Mouse (Mus musculus) heart, adult 2 months (tissue): Measurements from ENCODE around the gene Zfp112. TPM values are rescaled to one million over a fixed set of nuclear protein-coding genes. Genes with fewer than 3 reads are reported as not detected.
A peak's percentile ranks its signal among the peaks of the same experiment; 100 is the strongest.

Source experiments
- DNase-seq, 2 experiments: peaks; one replicate each; pipeline ENCODE4 v3.0.0; 2021
- H3K27ac ChIP-seq: fragments of 200-600 bp; 2 replicates; pipeline ENCODE4 v1.8.1; 2022
- H3K27me3 ChIP-seq: fragments of 200-500 bp; 2 replicates; pipeline ENCODE4 v1.6.1; 2012; ENCODE audit warnings: mild to moderate bottlenecking, low read length, inconsistent platforms, mixed read lengths; ENCODE audit not compliant: control insufficient read depth, insufficient read depth
- H3K36me3 ChIP-seq: fragments of 200-500 bp; 2 replicates; pipeline ENCODE4 v1.6.1; 2012; ENCODE audit warnings: low read length, inconsistent platforms; ENCODE audit not compliant: control insufficient read depth, insufficient read depth
- H3K4me1 ChIP-seq: fragments of 200-500 bp; 2 replicates; pipeline ENCODE4 v1.6.1; 2011; ENCODE audit warnings: low read length; ENCODE audit not compliant: control insufficient read depth, insufficient read depth
- H3K4me3 ChIP-seq: fragments of 200-600 bp; 2 replicates; pipeline ENCODE4 v1.8.1; 2022
- H3K79me2 ChIP-seq: fragments of 200-500 bp; replicated peaks from 2 replicates; pipeline ENCODE4 v1.6.1; 2012; ENCODE audit warnings: mild to moderate bottlenecking, inconsistent platforms, low read length, moderate library complexity, mixed read lengths; ENCODE audit not compliant: control insufficient read depth, insufficient read depth
- H3K9ac ChIP-seq: fragments of 200-500 bp; 2 replicates; pipeline ENCODE4 v1.6.1; 2012; ENCODE audit warnings: low read depth, mild to moderate bottlenecking, control low read depth, inconsistent platforms, low read length, mixed read lengths
- CTCF ChIP-seq: fragments of 200-600 bp; IDR thresholded peaks from 2 replicates; pipeline ENCODE4 v1.8.1; 2022; ENCODE audit warnings: antibody characterized with exemption, mild to moderate bottlenecking, moderate library complexity
- EP300 ChIP-seq: fragments of 200-500 bp; IDR thresholded peaks from 2 replicates; pipeline ENCODE4 v1.6.1; 2011; ENCODE audit warnings: low read depth, low read length, control low read depth; ENCODE audit not compliant: insufficient read depth
- POLR2A ChIP-seq: fragments of 200-500 bp; IDR thresholded peaks from 2 replicates; pipeline ENCODE4 v1.6.1; 2011; ENCODE audit warnings: mild to moderate bottlenecking, low read depth, low read length, control low read depth; ENCODE audit not compliant: insufficient read depth
- WGBS: fragments of 180-500 bp; shearing (Covaris S2); methylation state at CpG from one replicate; pipeline ENCODE4 v1.1.7; 2018; 5-methylcytosine and 5-hydroxymethylcytosine counted together
- intact Hi-C: fragments of 180-260 bp; cut with DNase I; formaldehyde crosslinking; loops from one replicate; pipeline ENCODE4 v1.15.1; 2025
- polyA plus RNA-seq: library from polyadenylated mRNA; depleted of rRNA; stranded (reverse); fragments of >200 nt; gene quantifications from 2 replicates; pipeline ENCODE4 v1.2.3, GENCODE M21; 2012
- total RNA-seq, 2 experiments: library from RNA; stranded (reverse); gene quantifications; 2 replicates each; pipeline ENCODE4 v1.2.3; 2021

Zfp112 gene
- total and polyA plus RNA-seq, 3 experiments, result 1.8 to 3.2 (median 3.1) TPM

DNA sequence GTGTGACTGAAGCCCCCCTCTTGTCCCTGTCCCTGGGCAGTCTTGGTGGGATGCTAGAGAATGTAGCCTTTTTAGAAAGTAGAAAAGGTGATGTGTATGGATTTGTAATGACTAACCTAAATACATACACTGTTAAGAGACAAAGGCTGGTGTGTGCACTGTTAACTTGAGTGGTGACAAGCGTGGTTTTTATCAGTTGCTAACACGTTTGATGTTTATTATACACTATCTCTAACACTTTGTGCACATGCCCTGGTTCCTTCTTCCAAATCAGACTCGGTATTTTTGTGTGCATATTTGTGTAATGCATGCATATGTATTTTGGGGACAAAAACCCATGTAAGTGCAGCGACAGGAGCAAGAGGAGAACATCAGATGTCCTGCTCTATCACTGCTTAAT lies 4.5 kb downstream of the Zfp112 start:
- Histone ChIP-seq H3K4me3 (no peak overlapping the region), H3K4me1 (no peaks in the 10 kb centered on the region; the same call in 1 of the 2 replicates), H3K36me3 (no peaks in the 10 kb centered on the region), H3K27me3 (no peaks in the 10 kb centered on the region), H3K79me2 (no peaks in the 10 kb centered on the region), H3K9ac (no peak overlapping the region), H3K27ac (no peak overlapping the region)
- WGBS, result 68% methylated on average over 4 of the region's 4 CpGs
- no peak for DNase-seq
- intact Hi-C loops, result no loop called here
- TF ChIP-seq CTCF, result no peak

DNA sequence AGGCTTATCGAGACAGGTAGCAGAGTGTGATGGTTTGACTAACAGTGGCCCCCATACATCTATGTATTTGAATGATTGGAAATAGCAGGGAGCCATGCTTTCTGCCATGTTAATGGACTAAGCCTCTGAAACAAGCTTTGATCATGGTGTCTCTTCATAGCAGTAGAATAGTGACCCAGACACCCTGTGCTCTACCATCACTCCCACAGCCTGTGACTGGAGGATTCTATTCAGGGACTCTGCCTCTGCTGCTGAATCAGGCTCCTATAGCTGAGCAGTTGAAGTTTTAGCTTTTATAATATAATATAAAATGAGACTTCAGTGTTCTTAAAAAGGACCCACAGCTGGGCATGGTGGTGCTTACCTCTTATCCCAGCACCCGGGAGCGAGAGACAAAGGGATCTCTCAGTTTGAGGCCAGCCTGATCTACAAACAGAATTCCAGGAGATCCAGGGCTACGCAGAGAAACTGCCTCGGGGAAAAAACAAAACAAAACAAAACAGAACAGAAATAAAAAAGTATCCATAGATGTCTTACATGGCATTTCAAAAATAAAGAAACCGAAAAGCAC lies 21.4 kb downstream of the Zfp112 start:
- 17% methylated on average over 6 of the region's 6 CpGs for WGBS
- H3K4me3 ChIP-seq, result peak overlapping the region; percentile 78

DNA sequence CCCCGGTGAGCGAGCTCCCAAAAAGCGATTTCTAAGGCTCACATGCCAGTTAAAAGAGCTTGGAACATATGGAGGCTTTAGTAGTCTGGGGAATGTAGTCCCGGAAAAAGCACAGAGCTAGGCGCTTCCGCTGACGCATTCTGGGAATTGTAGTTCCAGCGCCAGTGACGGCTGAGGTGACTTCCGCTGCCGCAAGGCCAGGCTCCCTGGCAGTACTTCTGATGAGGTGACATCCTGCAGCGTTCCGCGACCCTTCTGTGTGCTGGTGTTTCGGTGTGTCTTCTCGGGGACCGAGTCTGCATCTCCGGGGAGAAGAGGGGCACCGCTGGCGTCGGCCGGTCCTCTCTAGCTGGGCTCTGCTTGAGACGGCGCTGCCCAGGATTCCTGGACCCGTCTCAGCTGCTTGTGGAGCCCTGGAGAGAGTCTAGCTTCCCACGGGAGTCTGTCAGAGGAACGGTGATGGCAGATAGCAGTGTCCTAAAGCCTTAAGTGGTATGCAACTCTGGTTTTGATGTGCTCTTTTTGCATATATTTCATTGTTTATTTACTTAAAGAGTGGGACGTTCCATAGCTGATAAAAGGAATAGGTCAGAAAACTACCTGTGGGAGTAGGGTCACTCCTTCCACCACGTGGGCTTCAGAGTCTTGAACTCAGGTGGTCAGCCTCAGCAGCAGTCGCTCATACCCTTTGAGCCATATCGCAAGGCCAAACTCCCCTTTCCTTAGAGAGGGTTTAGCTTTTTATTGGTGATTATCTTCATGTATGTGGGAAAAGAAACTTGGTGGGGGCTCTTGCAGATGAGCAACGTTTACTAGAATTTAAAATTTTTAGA lies 22.1 kb downstream of the Zfp112 start, which contains the start of gene Zfp235:
Gene Zfp235 (plus strand): TSS at position 174 of the 833 bp plus-strand sequence.
- WGBS, result 2% methylated on average over 32 of the region's 32 CpGs

More for the DNA sequence above, 21.4 kb downstream of the Zfp112 start:
- peaks cover 4% of the 10 kb centered on the region for H3K4me1 ChIP-seq
- H3K36me3 ChIP-seq, result no peaks in the 10 kb centered on the region
- intact Hi-C loops, result loop anchor here (2.0 to 5.0 kb wide), 4 partner anchors 53 to 134 kb away; partner anchors contain the start of genes Zfp108 and Zfp180
- peak overlapping the region; percentile 62 for H3K9ac ChIP-seq
- no peaks in the 10 kb centered on the region for H3K79me2 ChIP-seq
- no peaks in the 10 kb centered on the region for H3K27me3 ChIP-seq
- DNase-seq, result no peak
- no peak for TF ChIP-seq CTCF
- no peak for TF ChIP-seq POLR2A
- no peak for TF ChIP-seq EP300
- H3K27ac ChIP-seq, result peak overlapping the region; percentile 65

DNA sequence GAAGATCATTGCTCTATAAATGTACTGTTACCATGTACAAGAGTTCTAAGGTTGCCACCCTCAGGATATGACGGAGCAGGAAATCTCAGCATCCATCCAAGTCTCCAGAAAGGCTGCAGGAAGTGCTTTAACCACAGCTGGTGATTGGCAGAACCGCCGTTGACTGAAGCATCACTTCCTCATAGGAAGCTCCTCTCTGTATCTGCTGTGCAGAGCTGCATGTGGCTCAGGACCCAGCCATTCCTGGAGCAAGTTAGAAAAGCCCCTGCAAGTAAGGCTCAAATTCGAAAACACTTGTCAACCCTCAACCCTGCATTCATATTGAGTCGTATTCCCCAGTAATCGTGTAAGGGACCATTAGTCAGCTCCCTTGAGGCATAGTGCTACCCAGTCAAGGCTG lies 30.5 kb downstream of the Zfp112 start:
- intact Hi-C loops, result no loop called here
- WGBS, result 85% methylated on average over 6 of the region's 6 CpGs
- DNase-seq, result no peak

More for the DNA sequence above, 22.1 kb downstream of the Zfp112 start, which contains the start of gene Zfp235:
- TF ChIP-seq CTCF (no peak), EP300 (0 out of 2 replicates have a peak, but pooled peaks have one; percentile 35), POLR2A (peak; percentile 89)
- peaks cover 4% of the 10 kb centered on the region for H3K4me1 ChIP-seq
- H3K4me3 ChIP-seq, result peak within 1 kb of the TSS; percentile 78
- no peaks in the 10 kb centered on the region for H3K36me3 ChIP-seq
- no peaks in the 10 kb centered on the region for H3K79me2 ChIP-seq
- no peaks in the 10 kb centered on the region for H3K27me3 ChIP-seq
- peak; percentile 88 to 90 for DNase-seq
- H3K27ac ChIP-seq, result peak within 1 kb of the TSS; percentile 65
- intact Hi-C loops, result loop anchor here (1.0 to 5.0 kb wide), 6 partner anchors 22 to 182 kb away; partner anchors contain the start of genes Zfp108, Zfp112, Zfp180 and Zfp94
- peak within 1 kb of the TSS; percentile 78 for H3K9ac ChIP-seq

DNA sequence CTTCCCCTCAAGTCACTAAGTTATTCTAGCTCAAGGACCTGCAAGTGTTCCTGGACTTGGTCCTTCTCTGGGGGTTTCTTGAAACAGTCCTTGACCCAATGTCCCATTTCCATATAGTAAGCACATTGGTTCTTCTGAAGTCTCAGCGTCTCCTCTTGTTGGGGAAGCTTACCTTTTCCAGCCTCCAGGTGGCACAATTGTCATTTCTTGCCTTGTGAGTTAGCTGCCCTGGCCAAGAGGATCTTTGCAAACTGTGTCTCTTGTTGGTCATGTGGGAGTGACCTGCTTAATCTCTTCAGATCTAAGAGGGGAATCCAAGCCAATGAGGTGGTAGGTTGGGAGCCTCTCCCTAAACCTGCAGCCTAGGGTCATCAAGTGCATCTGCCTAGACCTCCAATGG lies 41.2 kb downstream of the Zfp112 start:
- DNase-seq, result peak in 1 of 2 experiments; percentile 0
- Histone ChIP-seq H3K4me3 (no peak overlapping the region), H3K27ac (no peak overlapping the region), H3K4me1 (no peaks in the 10 kb centered on the region), H3K36me3 (no peaks in the 10 kb centered on the region), H3K27me3 (no peaks in the 10 kb centered on the region), H3K9ac (no peak overlapping the region), H3K79me2 (no peaks in the 10 kb centered on the region)
- TF ChIP-seq CTCF, result peak; percentile 37
- TF ChIP-seq EP300, result no peak
- TF ChIP-seq POLR2A, result no peak
- intact Hi-C loops, result no loop called here
- 10% methylated on average over 1 of the region's 1 CpGs for WGBS

More for the DNA sequence above, 30.5 kb downstream of the Zfp112 start:
- no peak overlapping the region for H3K27ac ChIP-seq
- no peak for TF ChIP-seq EP300
- TF ChIP-seq CTCF, result no peak
- TF ChIP-seq POLR2A, result no peak
- no peaks in the 10 kb centered on the region for H3K4me1 ChIP-seq
- no peak overlapping the region for H3K9ac ChIP-seq
- H3K79me2 ChIP-seq, result no peaks in the 10 kb centered on the region
- no peaks in the 10 kb centered on the region for H3K36me3 ChIP-seq
- H3K4me3 ChIP-seq, result no peak overlapping the region
- H3K27me3 ChIP-seq, result no peaks in the 10 kb centered on the region

DNA sequence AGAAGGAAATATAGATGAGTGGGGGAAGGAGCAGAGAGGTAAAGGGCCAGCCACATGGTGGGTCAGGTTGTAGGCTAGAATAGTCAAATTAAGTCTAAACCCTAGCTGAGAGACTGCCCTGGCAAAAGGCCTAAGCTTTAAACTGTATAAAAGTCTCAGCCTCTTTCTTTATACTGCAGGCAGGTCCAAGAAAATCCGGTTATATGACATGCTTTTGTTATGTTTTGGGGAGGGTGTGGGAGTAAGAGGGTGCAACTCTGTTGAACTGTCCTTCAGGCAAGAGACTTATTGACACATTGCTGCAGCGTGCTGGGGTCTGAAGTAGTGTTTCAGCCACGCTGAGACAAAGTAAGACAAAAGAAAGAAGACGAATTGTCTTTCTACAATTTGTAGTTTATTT lies 60.1 kb downstream of the Zfp112 start:
- DNase-seq, result no peak
- intact Hi-C loops, result no loop called here
- Histone ChIP-seq H3K4me3 (no peak overlapping the region), H3K27ac (no peak overlapping the region), H3K27me3 (no peaks in the 10 kb centered on the region), H3K36me3 (no peaks in the 10 kb centered on the region), H3K4me1 (no peaks in the 10 kb centered on the region; the same call in 1 of the 2 replicates), H3K79me2 (no peaks in the 10 kb centered on the region), H3K9ac (no peak overlapping the region)
- TF ChIP-seq EP300, result no peak
- no peak for TF ChIP-seq CTCF
- no peak for TF ChIP-seq POLR2A
- WGBS, result 60% methylated on average over 4 of the region's 4 CpGs
